Mouse (Mus musculus) regulatory T cell (primary cell): Measurements from ENCODE around the gene Sulf2.

ENCODE experiments used
- in situ Hi-C: fragments of 300-600 bp; cut with MboI, MseI; formaldehyde crosslinking; loops from one replicate; pipeline ENCODE4 v1.15.1; 2025; ENCODE audit warnings: high pct_unique_total_duplicates

Sulf2 gene

GRCm38 (mm10) chr2:166150584-166150983, 4.9 kb downstream of the Sulf2 start:
- in situ Hi-C loops = no loop called here

- in situ Hi-C loops = no loop called here
These were observed 6.0 kb downstream of the Sulf2 start for GRCm38 (mm10) chr2:166149482-166149881.

- in situ Hi-C loops = no loop called here
These were observed 6.7 kb downstream of the Sulf2 start for GRCm38 (mm10) chr2:166148672-166149332.

- in situ Hi-C loops = no loop called here
These were observed 7.4 kb downstream of the Sulf2 start for GRCm38 (mm10) chr2:166147930-166148651.

- in situ Hi-C loops = no loop called here
These were observed 9.0 kb downstream of the Sulf2 start for GRCm38 (mm10) chr2:166146446-166146845.

- in situ Hi-C loops = no loop called here
These were observed 10.4 kb downstream of the Sulf2 start for GRCm38 (mm10) chr2:166145031-166145430.

- in situ Hi-C loops = no loop called here
These were observed 11.6 kb downstream of the Sulf2 start for GRCm38 (mm10) chr2:166143871-166144270.

GRCm38 (mm10) chr2:166142561-166143112, 12.8 kb downstream of the Sulf2 start:
- in situ Hi-C loops = no loop called here

GRCm38 (mm10) chr2:166141910-166142309, 13.6 kb downstream of the Sulf2 start:
- in situ Hi-C loops = no loop called here

- in situ Hi-C loops = no loop called here
These were observed 14.4 kb downstream of the Sulf2 start for GRCm38 (mm10) chr2:166141039-166141438.

- in situ Hi-C loops = no loop called here
These were observed 15.0 kb downstream of the Sulf2 start for GRCm38 (mm10) chr2:166140427-166140826.

- in situ Hi-C loops = no loop called here
These were observed 17.2 kb downstream of the Sulf2 start for GRCm38 (mm10) chr2:166138308-166138707.

GRCm38 (mm10) chr2:166137467-166137866, 18.0 kb downstream of the Sulf2 start:
- in situ Hi-C loops = no loop called here

- in situ Hi-C loops = no loop called here
These were observed 19.6 kb downstream of the Sulf2 start for GRCm38 (mm10) chr2:166135711-166136485.

GRCm38 (mm10) chr2:166128756-166129155, 26.7 kb downstream of the Sulf2 start:
- in situ Hi-C loops = loop anchor here (10.0 kb wide), 1 partner anchor 1844 kb away; the partner anchor contains the start of gene Svs3a

GRCm38 (mm10) chr2:166128032-166128431, 27.4 kb downstream of the Sulf2 start:
- in situ Hi-C loops = loop anchor here (10.0 kb wide), 1 partner anchor 1843 kb away; the partner anchor contains the start of gene Svs3a

- in situ Hi-C loops = loop anchor here (10.0 kb wide), 1 partner anchor 1842 kb away; the partner anchor contains the start of gene Svs3a
These were observed 29.1 kb downstream of the Sulf2 start for GRCm38 (mm10) chr2:166126343-166126742.

GRCm38 (mm10) chr2:166125492-166126252, 29.8 kb downstream of the Sulf2 start:
- in situ Hi-C loops = loop anchor here (10.0 kb wide), 1 partner anchor 1841 kb away; the partner anchor contains the start of gene Svs3a

- in situ Hi-C loops = loop anchor here (10.0 kb wide), 1 partner anchor 1840 kb away; the partner anchor contains the start of gene Svs3a
These were observed 30.4 kb downstream of the Sulf2 start for GRCm38 (mm10) chr2:166125033-166125432.

- in situ Hi-C loops = loop anchor here (10.0 kb wide), 1 partner anchor 1838 kb away; the partner anchor contains the start of gene Svs3a
These were observed 32.7 kb downstream of the Sulf2 start for GRCm38 (mm10) chr2:166122781-166123180.
